Mouse (Mus musculus) thymus, adult 18-20 months (tissue): ENCODE data around the gene Tdgf1.

Experiments used
- DNase-seq, 2 experiments: peaks; one replicate each; pipeline ENCODE4 v3.0.0; 2022; ENCODE audit warnings: mixed read lengths in 2 of 2

Tdgf1 gene

GRCm38 (mm10) chr9:110953550-110954461 lies 7.8 kb upstream of the Tdgf1 start:
- peak; percentile 55 to 64 for DNase-seq

- DNase-seq = no peak
These were observed 7.1 kb upstream of the Tdgf1 start for GRCm38 (mm10) chr9:110952931-110953549.

GRCm38 (mm10) chr9:110952398-110952797 lies 6.4 kb upstream of the Tdgf1 start:
- DNase-seq = no peak

- DNase-seq = no peak
These were observed 5.9 kb upstream of the Tdgf1 start for GRCm38 (mm10) chr9:110951866-110952265.

- no peak for DNase-seq
These were observed 5.4 kb upstream of the Tdgf1 start, which contains the start of gene Lrrc2 for GRCm38 (mm10) chr9:110951397-110951796. Gene Lrrc2 (plus strand): TSS chr9:110951545.

- no peak for DNase-seq
These were observed 4.2 kb upstream of the Tdgf1 start for GRCm38 (mm10) chr9:110950109-110950508.

- no peak for DNase-seq
These were observed 2.9 kb upstream of the Tdgf1 start for GRCm38 (mm10) chr9:110948813-110949310.

GRCm38 (mm10) chr9:110947900-110948299 lies 1.9 kb upstream of the Tdgf1 start:
- no peak for DNase-seq

GRCm38 (mm10) chr9:110947261-110947661 lies 1.3 kb upstream of the Tdgf1 start:
- no peak for DNase-seq

- peak; percentile 22 to 52 for DNase-seq
These were observed 638 bp upstream of the Tdgf1 start for GRCm38 (mm10) chr9:110946548-110947044.

- no peak for DNase-seq
These were observed 615 bp downstream of the Tdgf1 start for GRCm38 (mm10) chr9:110945343-110945742.

GRCm38 (mm10) chr9:110944265-110944664 lies 1.7 kb downstream of the Tdgf1 start:
- DNase-seq = no peak

GRCm38 (mm10) chr9:110937506-110938490 lies 8.2 kb downstream of the Tdgf1 start:
- no peak for DNase-seq

GRCm38 (mm10) chr9:110935941-110936340 lies 10.0 kb downstream of the Tdgf1 start:
- DNase-seq = no peak

GRCm38 (mm10) chr9:110933850-110934437 lies 12.0 kb downstream of the Tdgf1 start:
- DNase-seq = no peak

GRCm38 (mm10) chr9:110931573-110931972 lies 14.4 kb downstream of the Tdgf1 start:
- no peak for DNase-seq

- DNase-seq = peak; percentile 58 to 73
These were observed 23.2 kb downstream of the Tdgf1 start for GRCm38 (mm10) chr9:110922759-110923158.

GRCm38 (mm10) chr9:110920665-110921419 lies 25.1 kb downstream of the Tdgf1 start:
- DNase-seq = peak; percentile 43 to 75

GRCm38 (mm10) chr9:110916786-110917185 lies 29.2 kb downstream of the Tdgf1 start, which contains the start of gene Fam240a:
Gene Fam240a (minus strand): TSS chr9:110916861.
- no peak for DNase-seq

GRCm38 (mm10) chr9:110915466-110915865 lies 30.5 kb downstream of the Tdgf1 start:
- DNase-seq = no peak

GRCm38 (mm10) chr9:110914631-110915236 lies 31.2 kb downstream of the Tdgf1 start:
- DNase-seq = no peak
